Mouse (Mus musculus) brain, embryonic 18.5 days (tissue): Measurements from ENCODE around the gene Tmem222.

Experiments used
- DNase-seq: peaks from one replicate; pipeline ENCODE4 v3.0.0-alpha.2; 2012; ENCODE audit warnings: low read depth, low spot score

Tmem222 gene

GRCm38 (mm10) chr4:133285299-133285698 is 7.7 kb upstream of the Tmem222 start:
- DNase-seq = no peak

- DNase-seq = no peak
These were observed 5.1 kb upstream of the Tmem222 start for GRCm38 (mm10) chr4:133282656-133283055.

- no peak for DNase-seq
These were observed 4.4 kb upstream of the Tmem222 start for GRCm38 (mm10) chr4:133281951-133282481.

GRCm38 (mm10) chr4:133281513-133281912 is 3.9 kb upstream of the Tmem222 start:
- no peak for DNase-seq

GRCm38 (mm10) chr4:133278482-133278881 is 890 bp upstream of the Tmem222 start:
- no peak for DNase-seq

- DNase-seq = no peak
These were observed 475 bp upstream of the Tmem222 start for GRCm38 (mm10) chr4:133278067-133278466.

- DNase-seq = no peak
These were observed 6.7 kb downstream of the Tmem222 start for GRCm38 (mm10) chr4:133270929-133271328.

GRCm38 (mm10) chr4:133269596-133269995 is 8.0 kb downstream of the Tmem222 start:
- no peak for DNase-seq

- DNase-seq = no peak
These were observed 8.7 kb downstream of the Tmem222 start for GRCm38 (mm10) chr4:133268931-133269330.

GRCm38 (mm10) chr4:133266248-133266880 is 11.2 kb downstream of the Tmem222 start:
- DNase-seq = no peak

GRCm38 (mm10) chr4:133265759-133266158 is 11.8 kb downstream of the Tmem222 start:
- DNase-seq = no peak

- no peak for DNase-seq
These were observed 12.3 kb downstream of the Tmem222 start for GRCm38 (mm10) chr4:133265297-133265696.

- DNase-seq = no peak
These were observed 13.0 kb downstream of the Tmem222 start for GRCm38 (mm10) chr4:133264559-133264958.

- no peak for DNase-seq
These were observed 13.8 kb downstream of the Tmem222 start for GRCm38 (mm10) chr4:133263756-133264155.

- DNase-seq = no peak
These were observed 14.7 kb downstream of the Tmem222 start, which contains the start of gene Sytl1 for GRCm38 (mm10) chr4:133262882-133263281. Gene Sytl1 (minus strand): TSS chr4:133263113.

- no peak for DNase-seq
These were observed 15.2 kb downstream of the Tmem222 start for GRCm38 (mm10) chr4:133262375-133262765.

GRCm38 (mm10) chr4:133261641-133262374 is 15.8 kb downstream of the Tmem222 start:
- DNase-seq = no peak

GRCm38 (mm10) chr4:133257798-133258408 is 19.7 kb downstream of the Tmem222 start:
- DNase-seq = no peak

GRCm38 (mm10) chr4:133257230-133257629 is 20.4 kb downstream of the Tmem222 start:
- DNase-seq = no peak

GRCm38 (mm10) chr4:133256820-133257219 is 20.8 kb downstream of the Tmem222 start:
- DNase-seq = no peak

- DNase-seq = no peak
These were observed 22.2 kb downstream of the Tmem222 start for GRCm38 (mm10) chr4:133255392-133255791.

GRCm38 (mm10) chr4:133253412-133253811 is 24.2 kb downstream of the Tmem222 start:
- no peak for DNase-seq
